Mouse (Mus musculus): ENCODE results near the gene Cox4i2. TPM values are rescaled to one million over a fixed set of nuclear protein-coding genes. Genes with fewer than 3 reads are reported as not detected.
A peak's percentile ranks its signal among the peaks of the same experiment; 100 is the strongest.

The Cox4i2 gene
- 9.6 and 10.0 TPM in 2 replicates for polyA plus RNA-seq (2012; rRNA removed)

- DNase-seq (ENCODE audit: low spot score) = no peak
Measured at GRCm38 (mm10) chr2:152753944-152754711, at the start of gene Cox4i2. Gene Cox4i2 (plus strand): TSS chr2:152754173.

GRCm38 (mm10) chr2:152704256-152704605 is 49.7 kb upstream of the Cox4i2 start:
- DNase-seq (ENCODE audit: low spot score) = no peak

GRCm38 (mm10) chr2:152704811-152705370 is 49.1 kb upstream of the Cox4i2 start:
- DNase-seq (ENCODE audit: low spot score) = no peak

GRCm38 (mm10) chr2:152705993-152706571 is 47.9 kb upstream of the Cox4i2 start:
- DNase-seq (ENCODE audit: low spot score) = no peak

- no peak for DNase-seq (ENCODE audit: low spot score)
Measured at GRCm38 (mm10) chr2:152707186-152707585, 46.8 kb upstream of the Cox4i2 start.

GRCm38 (mm10) chr2:152707627-152708026 is 46.3 kb upstream of the Cox4i2 start:
- peak; percentile 87 for DNase-seq (ENCODE audit: low spot score)

GRCm38 (mm10) chr2:152709066-152709465 is 44.9 kb upstream of the Cox4i2 start:
- DNase-seq (ENCODE audit: low spot score) = no peak

- no peak for DNase-seq (ENCODE audit: low spot score)
Measured at GRCm38 (mm10) chr2:152716241-152716772, 37.7 kb upstream of the Cox4i2 start.

GRCm38 (mm10) chr2:152717652-152718051 is 36.3 kb upstream of the Cox4i2 start:
- DNase-seq (ENCODE audit: low spot score) = no peak

- DNase-seq (ENCODE audit: low spot score) = no peak
Measured at GRCm38 (mm10) chr2:152718076-152718475, 35.9 kb upstream of the Cox4i2 start.

- DNase-seq (ENCODE audit: low spot score) = no peak
Measured at GRCm38 (mm10) chr2:152723651-152724331, 30.2 kb upstream of the Cox4i2 start.

- no peak for DNase-seq (ENCODE audit: low spot score)
Measured at GRCm38 (mm10) chr2:152724332-152724723, 29.6 kb upstream of the Cox4i2 start.

- no peak for DNase-seq (ENCODE audit: low spot score)
Measured at GRCm38 (mm10) chr2:152725178-152725750, 28.7 kb upstream of the Cox4i2 start.

GRCm38 (mm10) chr2:152726213-152726612 is 27.8 kb upstream of the Cox4i2 start:
- no peak for DNase-seq (ENCODE audit: low spot score)

- no peak for DNase-seq (ENCODE audit: low spot score)
Measured at GRCm38 (mm10) chr2:152726751-152727335, 27.1 kb upstream of the Cox4i2 start.

- no peak for DNase-seq (ENCODE audit: low spot score)
Measured at GRCm38 (mm10) chr2:152727795-152728510, 26.0 kb upstream of the Cox4i2 start.

GRCm38 (mm10) chr2:152728594-152728993 is 25.4 kb upstream of the Cox4i2 start:
- no peak for DNase-seq (ENCODE audit: low spot score)

- DNase-seq (ENCODE audit: low spot score) = no peak
Measured at GRCm38 (mm10) chr2:152729013-152729635, 24.8 kb upstream of the Cox4i2 start.

GRCm38 (mm10) chr2:152729636-152730020 is 24.3 kb upstream of the Cox4i2 start:
- DNase-seq (ENCODE audit: low spot score) = no peak

- DNase-seq (ENCODE audit: low spot score) = no peak
Measured at GRCm38 (mm10) chr2:152733201-152733600, 20.8 kb upstream of the Cox4i2 start.
